Mouse (Mus musculus): ENCODE results near the gene Erh. TPM values are rescaled to one million over a fixed set of nuclear protein-coding genes. Genes with fewer than 3 reads are reported as not detected.

Erh gene
- polyA plus RNA-seq, 1 experiment = 50.3 TPM

DNA sequence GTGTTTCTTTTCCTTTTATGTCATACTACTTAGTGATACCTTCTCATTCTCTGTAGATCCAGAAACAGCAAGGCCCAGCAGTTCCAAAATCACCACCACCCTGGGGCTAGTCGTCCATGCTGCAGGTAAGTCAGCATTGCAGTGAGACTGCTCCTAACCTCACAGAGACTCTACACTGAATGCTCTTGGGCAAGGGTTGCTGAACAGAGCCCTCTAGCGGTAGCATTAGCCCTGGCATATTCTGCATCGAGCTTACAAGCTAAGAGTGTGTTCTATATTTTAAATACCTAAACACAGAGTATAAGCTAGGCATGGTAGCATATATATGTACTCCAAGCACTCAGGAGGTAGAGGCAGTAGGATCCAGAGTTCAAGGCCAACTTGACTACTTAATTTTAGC is 29.0 kb upstream of the Erh start:
- TF ChIP-seq CTCF (IDR thresholded peaks at IDR 0.05; ENCODE audit: borderline replicate concordance, insufficient read depth, low read length) = peak; percentile 28; the same call in 1 of the 2 replicates
- TF ChIP-seq POLR2A (IDR thresholded peaks at IDR 0.05; ENCODE audit: low read depth, low read length) = no peak
- no peaks in the 10 kb centered on the region for H3K4me1 ChIP-seq (ENCODE audit: control insufficient read depth, insufficient read depth, low read length)
- no peak overlapping the region for H3K27ac ChIP-seq (ENCODE audit: insufficient read depth, low read length)
- H3K4me3 ChIP-seq (ENCODE audit: insufficient read depth, low read length) = no peak overlapping the region

DNA sequence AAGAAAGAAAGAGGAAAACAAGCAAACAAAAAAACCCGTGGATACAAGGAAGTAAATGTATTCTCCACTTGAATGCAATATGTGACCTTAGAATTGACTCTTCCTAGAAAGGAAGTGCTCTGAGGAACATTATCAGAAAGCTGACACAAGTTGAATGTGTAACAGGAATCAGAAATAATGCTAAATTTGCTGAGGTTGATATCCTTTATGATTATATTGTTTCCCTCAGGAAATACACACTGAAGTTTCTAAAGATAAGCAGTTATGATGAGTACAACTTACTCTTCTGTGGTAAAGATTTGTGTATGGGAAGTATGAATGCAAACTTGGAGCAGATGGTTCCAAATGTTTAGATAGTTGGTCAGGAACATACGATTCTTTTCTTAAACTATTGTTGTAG is 24.2 kb upstream of the Erh start:
- Histone ChIP-seq H3K4me3 (ENCODE audit: insufficient read depth, low read length) (no peak overlapping the region), H3K27ac (ENCODE audit: insufficient read depth, low read length) (no peak overlapping the region), H3K4me1 (ENCODE audit: control insufficient read depth, insufficient read depth, low read length) (no peaks in the 10 kb centered on the region)
- TF ChIP-seq CTCF (IDR thresholded peaks at IDR 0.05; ENCODE audit: borderline replicate concordance, insufficient read depth, low read length) (no peak), POLR2A (IDR thresholded peaks at IDR 0.05; ENCODE audit: low read depth, low read length) (no peak)

DNA sequence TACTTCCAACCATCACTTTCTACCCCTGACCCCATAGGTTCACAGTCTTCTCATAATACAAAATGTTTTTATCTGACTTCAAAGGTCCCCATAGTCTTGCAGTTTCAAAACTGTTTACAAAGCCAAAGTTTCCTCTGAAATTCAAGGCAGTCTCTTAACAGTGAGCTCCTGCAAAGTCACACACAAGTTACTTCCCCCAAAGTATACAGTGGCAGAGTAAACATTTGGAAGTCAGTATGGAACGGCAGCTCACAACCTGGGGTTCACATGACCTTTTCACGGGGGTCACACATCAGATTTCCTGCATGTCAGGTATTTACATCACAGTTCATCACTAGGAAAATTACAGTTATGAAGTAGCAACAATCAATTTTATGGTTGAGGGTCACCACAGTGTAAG is 19.8 kb upstream of the Erh start:
- TF ChIP-seq CTCF (IDR thresholded peaks at IDR 0.05; ENCODE audit: borderline replicate concordance, insufficient read depth, low read length) = no peak
- TF ChIP-seq POLR2A (IDR thresholded peaks at IDR 0.05; ENCODE audit: low read depth, low read length) = no peak
- Histone ChIP-seq H3K27ac (ENCODE audit: insufficient read depth, low read length) (no peak overlapping the region), H3K4me3 (ENCODE audit: insufficient read depth, low read length) (no peak overlapping the region), H3K4me1 (ENCODE audit: control insufficient read depth, insufficient read depth, low read length) (no peaks in the 10 kb centered on the region)

DNA sequence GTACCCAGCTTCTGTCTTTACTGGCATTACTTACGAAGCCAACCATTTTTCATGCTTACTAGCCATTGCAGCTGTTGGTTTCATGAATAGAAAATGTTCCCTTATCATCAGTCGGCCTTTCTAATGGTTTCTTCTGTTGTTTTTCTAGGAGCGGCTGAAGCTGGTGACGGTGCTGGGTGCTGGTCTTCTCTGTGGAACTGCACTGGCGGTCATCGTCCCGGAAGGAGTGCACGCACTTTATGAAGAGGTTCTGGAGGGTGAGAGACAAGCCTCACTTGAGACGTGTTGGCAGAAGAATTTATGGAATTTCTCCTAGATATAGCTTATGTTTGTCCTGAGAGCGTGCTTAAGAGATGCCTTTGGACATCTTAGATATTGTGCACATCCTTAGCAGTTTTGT is 18.2 kb upstream of the Erh start:
- no peak for TF ChIP-seq CTCF (IDR thresholded peaks at IDR 0.05; ENCODE audit: borderline replicate concordance, insufficient read depth, low read length)
- TF ChIP-seq POLR2A (IDR thresholded peaks at IDR 0.05; ENCODE audit: low read depth, low read length) = no peak
- no peaks in the 10 kb centered on the region for H3K4me1 ChIP-seq (ENCODE audit: control insufficient read depth, insufficient read depth, low read length)
- no peak overlapping the region for H3K4me3 ChIP-seq (ENCODE audit: insufficient read depth, low read length)
- H3K27ac ChIP-seq (ENCODE audit: insufficient read depth, low read length) = no peak overlapping the region

DNA sequence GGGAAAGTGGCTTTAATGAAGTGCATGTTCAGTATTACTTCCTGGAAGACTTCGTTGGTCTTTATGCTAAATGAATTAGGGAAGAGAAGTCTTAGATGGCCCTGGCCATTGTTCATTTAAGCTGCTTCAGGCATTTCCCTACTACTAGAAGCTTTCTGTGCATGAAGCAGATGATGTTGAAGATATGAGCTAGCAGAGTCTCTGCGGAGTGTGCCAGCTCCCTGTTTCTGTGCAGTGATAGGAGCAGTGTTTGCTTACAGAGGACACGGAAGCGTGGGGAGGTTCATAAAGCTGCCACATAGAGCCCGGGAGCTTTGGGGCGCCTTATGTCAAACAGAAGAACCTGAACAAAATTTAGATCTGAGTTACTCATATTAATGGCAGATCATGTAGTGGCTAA is 14.5 kb upstream of the Erh start:
- Histone ChIP-seq H3K4me1 (ENCODE audit: control insufficient read depth, insufficient read depth, low read length) (no peaks in the 10 kb centered on the region), H3K27ac (ENCODE audit: insufficient read depth, low read length) (no peak overlapping the region), H3K4me3 (ENCODE audit: insufficient read depth, low read length) (no peak overlapping the region)
- no peak for TF ChIP-seq CTCF (IDR thresholded peaks at IDR 0.05; ENCODE audit: borderline replicate concordance, insufficient read depth, low read length)
- no peak for TF ChIP-seq POLR2A (IDR thresholded peaks at IDR 0.05; ENCODE audit: low read depth, low read length)

DNA sequence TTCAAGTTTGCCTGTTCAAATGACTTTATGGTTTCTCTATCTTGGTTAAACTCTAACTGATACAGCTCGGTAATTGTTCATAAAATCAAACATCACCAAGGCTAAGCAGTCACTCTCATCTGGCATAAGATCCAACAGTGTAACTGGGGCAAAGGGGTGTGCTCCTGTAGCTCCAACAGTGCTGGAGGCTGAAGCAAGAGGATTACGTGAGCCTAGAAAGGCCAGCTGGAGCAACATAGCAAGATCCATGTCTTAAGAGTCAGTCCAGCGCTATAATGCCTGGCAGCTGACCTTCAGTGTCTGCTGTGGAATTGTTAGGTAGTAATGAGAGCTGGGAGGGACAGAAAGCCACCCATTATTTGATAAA is 10.5 kb upstream of the Erh start:
- Histone ChIP-seq H3K4me1 (ENCODE audit: control insufficient read depth, insufficient read depth, low read length) (no peaks in the 10 kb centered on the region), H3K27ac (ENCODE audit: insufficient read depth, low read length) (no peak overlapping the region), H3K4me3 (ENCODE audit: insufficient read depth, low read length) (no peak overlapping the region)
- TF ChIP-seq POLR2A (IDR thresholded peaks at IDR 0.05; ENCODE audit: low read depth, low read length) = no peak
- no peak for TF ChIP-seq CTCF (IDR thresholded peaks at IDR 0.05; ENCODE audit: borderline replicate concordance, insufficient read depth, low read length)

DNA sequence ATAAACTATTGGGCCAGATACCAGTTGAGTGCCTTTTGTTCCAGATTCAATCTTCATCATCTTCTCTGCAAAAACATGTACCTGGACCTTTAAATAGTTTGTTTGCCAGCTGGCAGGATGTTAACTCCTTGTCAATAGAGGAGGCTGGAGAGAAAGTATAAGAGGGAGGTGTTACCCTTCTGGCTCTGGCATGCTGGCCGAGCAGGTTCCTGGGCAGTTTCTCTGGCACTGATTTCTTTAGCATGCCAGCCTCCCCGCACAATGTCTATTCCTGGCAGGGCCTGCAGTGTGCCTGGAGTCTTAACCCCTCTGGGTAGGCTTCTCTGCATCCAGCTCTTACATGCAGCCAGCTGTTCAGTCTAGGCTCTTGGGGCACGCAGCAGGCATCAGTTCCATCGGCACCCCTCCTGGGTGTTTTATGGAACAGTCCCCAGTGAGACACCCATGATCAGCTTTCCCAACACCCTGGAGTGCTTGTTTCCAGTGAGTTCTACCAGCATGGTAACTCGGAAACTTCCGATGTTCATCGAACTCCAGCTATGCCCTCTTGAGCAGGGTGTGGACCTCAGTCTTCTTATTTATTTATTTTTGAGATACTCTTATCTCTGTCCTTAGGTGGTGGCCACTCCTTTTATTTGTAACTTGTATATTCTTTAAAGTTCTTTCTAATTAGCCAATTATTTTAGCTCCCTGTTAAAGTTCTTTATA is 10.0 kb upstream of the Erh start:
- H3K4me3 ChIP-seq (ENCODE audit: insufficient read depth, low read length) = no peak overlapping the region
- no peak overlapping the region for H3K27ac ChIP-seq (ENCODE audit: insufficient read depth, low read length)
- no peaks in the 10 kb centered on the region for H3K4me1 ChIP-seq (ENCODE audit: control insufficient read depth, insufficient read depth, low read length)
- TF ChIP-seq CTCF (IDR thresholded peaks at IDR 0.05; ENCODE audit: borderline replicate concordance, insufficient read depth, low read length) (no peak), POLR2A (IDR thresholded peaks at IDR 0.05; ENCODE audit: low read depth, low read length) (no peak)

DNA sequence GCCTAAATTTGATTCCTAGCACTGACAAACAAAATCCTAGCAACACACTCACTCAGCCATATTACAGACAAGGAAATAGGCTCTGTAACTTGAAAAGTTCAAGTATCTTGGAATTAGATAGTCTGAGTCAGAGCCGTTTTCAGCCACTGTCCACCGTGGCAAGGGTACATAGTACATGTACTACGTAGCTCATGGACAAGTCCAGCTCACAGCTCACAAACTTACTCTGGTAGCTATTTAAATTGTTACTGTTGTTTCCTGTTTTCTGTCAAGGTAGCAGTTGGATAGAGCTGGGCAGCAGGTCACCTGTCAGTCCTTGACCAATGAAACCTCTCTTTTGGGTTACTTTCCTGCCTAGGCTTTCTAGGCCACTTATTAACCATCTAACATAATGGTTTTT is 2.2 kb upstream of the Erh start:
- no peak overlapping the region for H3K4me3 ChIP-seq (ENCODE audit: insufficient read depth, low read length)

DNA sequence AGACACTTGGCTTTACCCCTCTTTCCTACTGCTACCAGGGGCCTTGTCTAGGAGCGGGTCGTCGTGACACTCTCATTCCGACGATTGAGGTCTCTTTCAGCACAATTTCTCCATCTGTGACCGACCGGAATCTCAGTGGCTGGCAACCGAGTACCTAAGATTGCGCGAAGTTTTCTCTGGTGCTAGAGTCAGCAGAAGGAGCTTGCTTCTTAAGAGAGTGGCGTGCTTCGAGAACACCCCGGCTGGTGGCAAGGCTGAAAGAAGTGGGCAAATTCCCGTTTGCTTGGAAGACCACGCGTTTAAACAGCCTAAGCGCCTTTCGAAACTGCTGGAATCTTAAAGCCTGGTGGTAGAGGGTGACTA is 346 bp upstream of the Erh start:
- peak overlapping the region; percentile 79 for H3K4me3 ChIP-seq (ENCODE audit: insufficient read depth, low read length)
- no peak for TF ChIP-seq CTCF (IDR thresholded peaks at IDR 0.05; ENCODE audit: borderline replicate concordance, insufficient read depth, low read length)
- no peak for TF ChIP-seq POLR2A (IDR thresholded peaks at IDR 0.05; ENCODE audit: low read depth, low read length)
- H3K27ac ChIP-seq (ENCODE audit: insufficient read depth, low read length) = no peak overlapping the region
- peaks cover 2% of the 10 kb centered on the region for H3K4me1 ChIP-seq (ENCODE audit: control insufficient read depth, insufficient read depth, low read length)

More for the DNA sequence above, 2.2 kb upstream of the Erh start:
- no peak for TF ChIP-seq CTCF (IDR thresholded peaks at IDR 0.05; ENCODE audit: borderline replicate concordance, insufficient read depth, low read length)
- TF ChIP-seq POLR2A (IDR thresholded peaks at IDR 0.05; ENCODE audit: low read depth, low read length) = no peak
- H3K27ac ChIP-seq (ENCODE audit: insufficient read depth, low read length) = no peak overlapping the region
- peaks cover 2% of the 10 kb centered on the region for H3K4me1 ChIP-seq (ENCODE audit: control insufficient read depth, insufficient read depth, low read length)

DNA sequence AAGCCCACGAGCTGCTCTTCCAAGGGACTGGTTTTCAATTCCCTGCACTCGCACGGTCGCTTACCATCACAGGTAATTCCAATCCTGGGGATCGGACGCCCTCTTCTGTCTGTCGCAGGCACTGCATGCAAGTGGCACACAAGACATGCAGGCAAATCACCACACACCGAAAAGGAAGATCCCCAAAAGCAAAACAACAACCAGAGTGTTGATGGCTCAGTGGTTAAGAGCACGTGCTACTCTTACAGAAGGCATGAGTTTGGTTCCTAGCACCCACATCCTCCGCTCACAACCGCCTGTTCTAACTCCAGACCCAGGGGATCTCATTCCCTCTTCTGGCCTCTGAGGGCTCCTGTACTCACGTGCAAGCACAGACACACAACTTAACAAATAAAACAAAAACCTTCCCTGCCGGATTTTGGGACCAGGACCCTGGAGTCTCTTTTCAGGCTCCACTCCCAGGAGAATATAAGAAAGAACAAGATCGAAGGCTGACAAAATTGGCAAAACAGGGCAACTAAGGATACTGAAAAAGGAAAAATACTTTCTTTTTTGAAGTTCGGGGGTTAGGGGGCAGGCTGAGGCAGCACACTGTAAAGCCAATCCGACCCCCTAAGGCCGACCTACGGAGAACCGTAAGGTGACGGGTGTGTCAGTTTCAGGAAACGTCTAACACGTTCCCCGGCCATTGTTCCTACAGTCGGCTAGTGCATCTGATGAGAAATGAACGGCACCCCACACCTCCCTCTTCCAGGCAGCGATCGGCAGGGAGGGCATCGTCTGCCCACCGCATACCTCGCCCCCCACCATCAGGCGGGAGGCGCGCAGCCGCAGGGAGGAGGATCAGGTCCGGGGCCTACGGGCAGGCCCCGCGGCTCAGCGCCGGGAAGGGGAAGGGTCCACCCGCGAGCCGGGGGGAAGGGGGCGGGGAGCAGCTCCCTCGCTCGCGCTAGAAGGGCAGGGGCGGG is 1.1 kb downstream of the Erh start:
- H3K4me1 ChIP-seq (ENCODE audit: control insufficient read depth, insufficient read depth, low read length) = peaks cover 2% of the 10 kb centered on the region
- H3K4me3 ChIP-seq (ENCODE audit: insufficient read depth, low read length) = peak overlapping the region; percentile 79
- no peak overlapping the region for H3K27ac ChIP-seq (ENCODE audit: insufficient read depth, low read length)
- TF ChIP-seq POLR2A (IDR thresholded peaks at IDR 0.05; ENCODE audit: low read depth, low read length) = no peak
- peak; percentile 88; the same call in 1 of the 2 replicates for TF ChIP-seq CTCF (IDR thresholded peaks at IDR 0.05; ENCODE audit: borderline replicate concordance, insufficient read depth, low read length)

All from embryonic fibroblast, embryonic 13.5 days (primary cell).